ENCODE assay signal across 10 mouse cellular contexts in the genomic region with DNA sequence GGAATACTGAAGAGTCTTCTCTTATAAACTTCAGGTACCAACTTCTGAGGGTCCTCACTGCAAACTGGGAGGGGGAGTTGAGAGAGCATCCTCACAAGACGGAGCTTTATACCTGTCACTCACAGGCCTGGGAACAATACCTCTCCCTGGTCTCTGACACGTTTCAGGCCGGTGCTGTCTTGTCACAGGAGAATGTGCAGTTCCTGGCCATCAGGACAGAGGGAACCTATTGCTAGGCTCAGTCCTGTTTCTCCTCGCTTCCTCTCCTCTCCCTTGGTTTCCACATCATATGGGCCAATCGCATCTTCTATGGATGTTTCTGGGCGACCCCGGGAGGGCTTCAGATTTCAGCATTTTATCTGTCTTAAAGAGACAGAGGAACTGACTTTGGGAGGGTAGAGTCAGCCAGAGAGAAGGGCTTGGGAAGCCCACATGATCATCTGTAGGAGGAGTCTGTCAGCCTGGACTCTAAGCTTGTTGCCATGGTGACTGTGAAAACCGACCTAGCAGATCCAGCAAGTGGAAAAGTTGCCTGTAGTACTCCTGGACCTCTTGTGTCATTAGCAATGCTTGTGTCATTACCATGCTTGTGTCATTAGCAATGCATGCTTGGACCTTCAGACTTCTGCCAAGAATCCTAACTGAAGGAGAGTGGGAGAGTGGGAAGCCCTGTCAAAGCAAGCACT. TPM values are rescaled to one million over a fixed set of nuclear protein-coding genes. Genes with fewer than 3 reads are reported as not detected.
DNase-seq lines count a peak whose midpoint lies in the region; ATAC-seq lines count a peak whose summit lies in the region.
"Had no signal": no experiment of that assay in that cellular context is flagged by ENCODE, and none has a peak within 500 bp of the region (broad histone marks: within the 10 kb centered on the region; RNA-seq: fewer than 3 reads in every experiment).

No protein-coding gene starts in this region.

- H3K27me3 ChIP-seq in hindbrain, embryonic 12.5 days = no peaks in the 10 kb centered on the region

- no peaks in the 10 kb centered on the region for H3K36me3 ChIP-seq in hindbrain, embryonic 12.5 days

- H3K4me1 ChIP-seq in hindbrain, embryonic 12.5 days = peaks cover 8% of the 10 kb centered on the region

- 31% methylated on average over 8 of the region's 8 CpGs for WGBS in hindbrain, embryonic 12.5 days

- peak; percentile 41 for DNase-seq in Muller cell, postnatal 12 days (ENCODE audit: inconsistent ontology term)
- DNase-seq in brain, adult 2 months (ENCODE audit: low read depth, low spot score) = peak; percentile 68
- peak; percentile 8 to 51 for DNase-seq in kidney, postnatal 36 days
- no peak for DNase-seq in spleen, postnatal 14 days (ENCODE audit: low spot score in 2 of 2)
- no peak for DNase-seq in c-Kit-positive CD71-positive TER-119-positive erythroid progenitor cells, embryonic 14.5 days (ENCODE audit: low spot score)
- DNase-seq: cerebellum, adult 11 months had no signal

- H3K4me2 ChIP-seq in hindbrain, embryonic 12.5 days (replicated peaks) = 0 out of 2 replicates have a peak overlapping the region, but pooled peaks have one; percentile 20
- H3K4me2 ChIP-seq: liver, embryonic 11.5 days had no signal

- ATAC-seq in hindbrain, embryonic 12.5 days (ENCODE audit: low FRiP score) = 0 out of 2 replicates have a peak, but pooled peaks have one; percentile 43
- no peak for ATAC-seq in megakaryocyte-erythroid progenitor cell, adult 5-6 weeks (replicated peaks; ENCODE audit: low FRiP score, low TSS enrichment, poor library complexity, severe bottlenecking)

- H3K27ac ChIP-seq in hindbrain, embryonic 12.5 days = no peak overlapping the region

- no peaks in the 10 kb centered on the region for H3K9me3 ChIP-seq in hindbrain, embryonic 12.5 days (replicated peaks)

- H3K9ac ChIP-seq in hindbrain, embryonic 12.5 days = no peak overlapping the region

- H3K4me3 ChIP-seq in hindbrain, embryonic 12.5 days = no peak overlapping the region

RNA-seq across cellular contexts. Expression of gene Dok5, which starts 59.9 kb away (rescaled TPM):
- polyA plus RNA-seq in hindbrain, embryonic 12.5 days (2016; fragmentation: Nextera tagmentation; extraction: Ambion mirVana) = 29.0 and 30.9 TPM in 2 replicates
- total RNA-seq in megakaryocyte-erythroid progenitor cell, adult 5-6 weeks (2014; fragmentation: Nextera tagmentation) = not detected in 2 replicates
- total RNA-seq in megakaryocyte-erythroid progenitor cell, adult 5-6 weeks (2017) = not detected in 2 replicates
- total RNA-seq: hematopoietic stem cell, adult 5-6 weeks had no signal

Comparison
In these comparisons a context has a peak if more than half of its experiments do, and no peak if none do; other contexts are left out.
1. DNase-seq: peak in Muller cell, postnatal 12 days (single experiment), brain, adult 2 months (single experiment) and kidney, postnatal 36 days (2 of 2); none in spleen, postnatal 14 days (0 of 2) and c-Kit-positive CD71-positive TER-119-positive erythroid progenitor cells, embryonic 14.5 days (single experiment).